Mouse (Mus musculus): ENCODE results near the gene Pole. TPM values are rescaled to one million over a fixed set of nuclear protein-coding genes. Genes with fewer than 3 reads are reported as not detected.
A peak's percentile ranks its signal among the peaks of the same experiment; 100 is the strongest.

Pole gene
- 27.6 and 46.1 TPM in 2 replicates for total RNA-seq (2015; ENCODE audit: low replicate concordance)
- total RNA-seq (2017; ENCODE audit: low replicate concordance): 24.4 and 25.5 TPM in 2 replicates

GRCm38 (mm10) chr5:110285770-110286445 is at the start of gene Pole, which contains the start of gene Pxmp2:
TSS of gene Pole (plus strand) at chr5:110286306.
TSS of gene Pxmp2 (minus strand) at chr5:110286186.
- ATAC-seq (replicated peaks; ENCODE audit: low FRiP score, poor library complexity, severe bottlenecking): peak; percentile 89

- ATAC-seq (replicated peaks; ENCODE audit: low FRiP score, poor library complexity, severe bottlenecking): no peak
Observed at GRCm38 (mm10) chr5:110244091-110244490, 42.0 kb upstream of the Pole start.

GRCm38 (mm10) chr5:110266941-110267340 is 19.2 kb upstream of the Pole start:
- ATAC-seq (replicated peaks; ENCODE audit: low FRiP score, poor library complexity, severe bottlenecking): no peak

GRCm38 (mm10) chr5:110269141-110270101 is 16.7 kb upstream of the Pole start, which contains the start of gene Pgam5:
TSS of gene Pgam5 (minus strand) at chr5:110269913.
- ATAC-seq (replicated peaks; ENCODE audit: low FRiP score, poor library complexity, severe bottlenecking): peak; percentile 90

- no peak for ATAC-seq (replicated peaks; ENCODE audit: low FRiP score, poor library complexity, severe bottlenecking)
Observed at GRCm38 (mm10) chr5:110270242-110270641, 15.9 kb upstream of the Pole start.

GRCm38 (mm10) chr5:110274147-110274546 is 12.0 kb upstream of the Pole start:
- ATAC-seq (replicated peaks; ENCODE audit: low FRiP score, poor library complexity, severe bottlenecking): no peak

- no peak for ATAC-seq (replicated peaks; ENCODE audit: low FRiP score, poor library complexity, severe bottlenecking)
Observed at GRCm38 (mm10) chr5:110274846-110275245, 11.3 kb upstream of the Pole start.

- ATAC-seq (replicated peaks; ENCODE audit: low FRiP score, poor library complexity, severe bottlenecking): no peak
Observed at GRCm38 (mm10) chr5:110276391-110276790, 9.7 kb upstream of the Pole start.

- ATAC-seq (replicated peaks; ENCODE audit: low FRiP score, poor library complexity, severe bottlenecking): no peak
Observed at GRCm38 (mm10) chr5:110276910-110277309, 9.2 kb upstream of the Pole start.

GRCm38 (mm10) chr5:110281984-110282383 is 4.1 kb upstream of the Pole start:
- ATAC-seq (replicated peaks; ENCODE audit: low FRiP score, poor library complexity, severe bottlenecking): no peak

- ATAC-seq (replicated peaks; ENCODE audit: low FRiP score, poor library complexity, severe bottlenecking): peak; percentile 48
Observed at GRCm38 (mm10) chr5:110284536-110284935, 1.6 kb upstream of the Pole start.

GRCm38 (mm10) chr5:110285156-110285555 is 950 bp upstream of the Pole start:
- ATAC-seq (replicated peaks; ENCODE audit: low FRiP score, poor library complexity, severe bottlenecking): peak; percentile 12; the same call in 1 of the 2 replicates

GRCm38 (mm10) chr5:110286446-110287083 is 459 bp downstream of the Pole start:
- peak; percentile 58 for ATAC-seq (replicated peaks; ENCODE audit: low FRiP score, poor library complexity, severe bottlenecking)

GRCm38 (mm10) chr5:110287084-110287475 is 974 bp downstream of the Pole start:
- no peak for ATAC-seq (replicated peaks; ENCODE audit: low FRiP score, poor library complexity, severe bottlenecking)

GRCm38 (mm10) chr5:110291649-110292048 is 5.5 kb downstream of the Pole start:
- ATAC-seq (replicated peaks; ENCODE audit: low FRiP score, poor library complexity, severe bottlenecking): no peak

- no peak for ATAC-seq (replicated peaks; ENCODE audit: low FRiP score, poor library complexity, severe bottlenecking)
Observed at GRCm38 (mm10) chr5:110296637-110297036, 10.5 kb downstream of the Pole start.

- no peak for ATAC-seq (replicated peaks; ENCODE audit: low FRiP score, poor library complexity, severe bottlenecking)
Observed at GRCm38 (mm10) chr5:110300591-110300990, 14.5 kb downstream of the Pole start.

- no peak for ATAC-seq (replicated peaks; ENCODE audit: low FRiP score, poor library complexity, severe bottlenecking)
Observed at GRCm38 (mm10) chr5:110308861-110309260, 22.8 kb downstream of the Pole start.

- ATAC-seq (replicated peaks; ENCODE audit: low FRiP score, poor library complexity, severe bottlenecking): no peak
Observed at GRCm38 (mm10) chr5:110313127-110313526, 27.0 kb downstream of the Pole start.

GRCm38 (mm10) chr5:110330508-110330907 is 44.4 kb downstream of the Pole start:
- no peak for ATAC-seq (replicated peaks; ENCODE audit: low FRiP score, poor library complexity, severe bottlenecking)

Data from erythroblast, adult 5-6 weeks (primary cell).